Mouse (Mus musculus): ENCODE data around the gene Olfr914. TPM values are rescaled to one million over a fixed set of nuclear protein-coding genes. Genes with fewer than 3 reads are reported as not detected.

The Olfr914 gene
- total RNA-seq (2021) (not detected), polyA plus RNA-seq (2012; rRNA removed) (not detected in 2 replicates)
- long read RNA-seq = 0 reads

DNA sequence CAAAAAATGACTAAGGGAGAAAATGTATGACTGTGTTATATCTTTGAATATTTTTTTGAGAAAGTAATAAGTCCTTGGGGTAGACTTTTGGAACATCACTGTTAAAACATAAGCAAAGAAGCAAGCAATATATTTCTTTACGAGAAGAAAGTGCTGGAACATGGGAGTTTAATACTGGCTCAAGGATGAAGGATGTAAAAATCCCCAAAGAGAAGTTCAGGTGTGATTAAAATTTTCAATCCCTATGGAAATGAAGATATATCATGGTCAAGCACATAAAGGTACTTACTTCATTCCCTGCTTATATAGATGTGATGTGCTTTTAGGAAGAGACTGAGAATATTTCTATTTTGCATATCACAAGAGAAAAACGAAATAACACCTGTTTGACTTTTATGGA lies at the start of gene Olfr914:
TSS of gene Olfr914 (plus strand) at position 301 of the 400 bp plus-strand sequence.
- H3K27ac ChIP-seq = no peak within 1 kb of the TSS
- no peaks in the 10 kb centered on the region for H3K36me3 ChIP-seq (ENCODE audit: control insufficient read depth, insufficient read depth, low read length)
- H3K79me2 ChIP-seq (replicated peaks; ENCODE audit: control insufficient read depth, insufficient read depth, low read length) = no peaks in the 10 kb centered on the region
- intact Hi-C loops (cut with DNase I) = no loop called here
- H3K4me3 ChIP-seq = no peak within 1 kb of the TSS
- TF ChIP-seq EP300 (IDR thresholded peaks at IDR 0.05; ENCODE audit: insufficient read depth, low read depth, low read length) (no peak), CTCF (IDR thresholded peaks at IDR 0.05) (no peak), POLR2A (IDR thresholded peaks at IDR 0.05; ENCODE audit: insufficient read depth, low read depth, low read length) (no peak)
- no peak within 1 kb of the TSS for H3K9ac ChIP-seq (ENCODE audit: low read depth, low read length)
- no peak for DNase-seq
- WGBS = 54% methylated on average over 2 of the region's 2 CpGs
- H3K4me1 ChIP-seq (ENCODE audit: control insufficient read depth, insufficient read depth, low read length) = no peaks in the 10 kb centered on the region
- H3K27me3 ChIP-seq (ENCODE audit: control insufficient read depth, insufficient read depth, low read length) = no peaks in the 10 kb centered on the region

DNA sequence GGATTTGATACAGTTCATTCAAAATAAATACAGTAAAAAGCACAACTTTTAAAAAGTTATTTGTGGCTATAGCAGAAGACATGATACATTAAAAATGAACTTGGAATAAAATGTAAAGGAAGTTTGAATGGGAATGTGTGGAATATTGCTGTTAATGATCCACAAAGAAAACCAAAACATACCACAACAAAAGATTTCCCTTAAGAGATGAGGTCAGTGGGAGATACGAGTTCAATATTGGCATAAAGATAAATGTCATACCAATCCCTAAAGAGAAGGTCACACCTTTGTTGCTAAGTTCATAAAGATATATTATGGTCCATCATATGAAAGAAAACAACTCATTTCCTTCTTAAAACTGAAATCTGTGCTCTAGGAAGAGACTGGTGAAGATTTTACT lies 25.0 kb upstream of the Olfr914 start, which contains the start of gene Olfr912:
TSS of gene Olfr912 (plus strand) at position 301 of the 400 bp plus-strand sequence.
- intact Hi-C loops (cut with DNase I) = no loop called here
- Histone ChIP-seq H3K27me3 (ENCODE audit: control insufficient read depth, insufficient read depth, low read length) (no peaks in the 10 kb centered on the region), H3K79me2 (replicated peaks; ENCODE audit: control insufficient read depth, insufficient read depth, low read length) (no peaks in the 10 kb centered on the region), H3K4me1 (ENCODE audit: control insufficient read depth, insufficient read depth, low read length) (no peaks in the 10 kb centered on the region), H3K9ac (ENCODE audit: low read depth, low read length) (no peak within 1 kb of the TSS), H3K36me3 (ENCODE audit: control insufficient read depth, insufficient read depth, low read length) (no peaks in the 10 kb centered on the region), H3K4me3 (no peak within 1 kb of the TSS), H3K27ac (no peak within 1 kb of the TSS)
- 53% methylated on average over 1 of the region's 1 CpGs for WGBS
- DNase-seq = no peak
- TF ChIP-seq POLR2A (IDR thresholded peaks at IDR 0.05; ENCODE audit: insufficient read depth, low read depth, low read length) (no peak), CTCF (IDR thresholded peaks at IDR 0.05) (no peak), EP300 (IDR thresholded peaks at IDR 0.05; ENCODE audit: insufficient read depth, low read depth, low read length) (no peak)

DNA sequence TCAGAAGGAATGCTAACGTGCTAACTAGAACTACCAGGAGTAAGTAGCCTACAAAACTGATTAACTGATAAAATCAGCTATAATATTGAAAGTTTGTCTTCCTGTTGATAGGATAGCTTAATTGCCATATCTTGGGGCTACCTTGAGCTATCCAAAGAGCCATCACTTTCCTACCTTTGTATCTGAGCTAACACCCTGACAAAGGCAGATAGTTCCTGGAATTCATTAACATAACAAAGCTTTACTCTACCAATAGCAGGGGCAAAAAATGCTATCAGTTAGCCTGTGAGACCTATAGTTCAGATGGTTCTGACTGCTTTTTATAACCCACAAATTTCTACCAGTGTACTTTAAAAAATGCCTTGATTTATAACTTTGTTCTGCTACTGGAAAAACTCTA lies 13.8 kb upstream of the Olfr914 start:
- intact Hi-C loops (cut with DNase I) = no loop called here
- WGBS = 39% methylated on average over 1 of the region's 1 CpGs

DNA sequence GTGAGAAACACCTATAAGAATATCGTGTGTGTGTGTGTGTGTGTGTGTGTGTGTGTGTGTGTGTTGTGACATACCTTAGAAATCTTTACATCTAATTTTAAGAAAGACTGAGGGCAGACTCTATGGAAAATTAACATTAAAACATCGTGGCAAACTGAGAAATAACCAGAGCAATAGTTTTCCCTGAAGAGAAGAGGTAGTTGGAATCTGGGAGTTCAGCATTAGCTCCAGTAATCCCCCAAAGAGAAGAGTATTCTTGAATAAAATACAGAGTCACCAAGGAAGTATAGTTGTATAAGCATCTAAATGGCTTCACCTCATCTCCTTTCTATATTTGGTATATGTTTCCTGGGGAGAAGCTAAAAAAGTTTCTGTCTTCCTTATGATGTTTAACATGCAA lies 12.4 kb upstream of the Olfr914 start, which contains the start of gene Olfr913:
TSS of gene Olfr913 (plus strand) at position 301 of the 400 bp plus-strand sequence.
- H3K9ac ChIP-seq (ENCODE audit: low read depth, low read length) = no peak within 1 kb of the TSS
- H3K4me3 ChIP-seq = no peak within 1 kb of the TSS
- DNase-seq = no peak
- WGBS = 27% methylated on average over 2 of the region's 2 CpGs
- H3K36me3 ChIP-seq (ENCODE audit: control insufficient read depth, insufficient read depth, low read length) = no peaks in the 10 kb centered on the region
- no peak within 1 kb of the TSS for H3K27ac ChIP-seq
- TF ChIP-seq CTCF (IDR thresholded peaks at IDR 0.05) = no peak
- TF ChIP-seq POLR2A (IDR thresholded peaks at IDR 0.05; ENCODE audit: insufficient read depth, low read depth, low read length) = no peak
- no peak for TF ChIP-seq EP300 (IDR thresholded peaks at IDR 0.05; ENCODE audit: insufficient read depth, low read depth, low read length)
- no peaks in the 10 kb centered on the region for H3K27me3 ChIP-seq (ENCODE audit: control insufficient read depth, insufficient read depth, low read length)
- intact Hi-C loops (cut with DNase I) = no loop called here
- no peaks in the 10 kb centered on the region for H3K4me1 ChIP-seq (ENCODE audit: control insufficient read depth, insufficient read depth, low read length)
- H3K79me2 ChIP-seq (replicated peaks; ENCODE audit: control insufficient read depth, insufficient read depth, low read length) = no peaks in the 10 kb centered on the region

More for the DNA sequence above, 13.8 kb upstream of the Olfr914 start:
- Histone ChIP-seq H3K27ac (no peak overlapping the region), H3K4me1 (ENCODE audit: control insufficient read depth, insufficient read depth, low read length) (no peaks in the 10 kb centered on the region), H3K4me3 (no peak overlapping the region), H3K36me3 (ENCODE audit: control insufficient read depth, insufficient read depth, low read length) (no peaks in the 10 kb centered on the region), H3K9ac (ENCODE audit: low read depth, low read length) (no peak overlapping the region), H3K79me2 (replicated peaks; ENCODE audit: control insufficient read depth, insufficient read depth, low read length) (no peaks in the 10 kb centered on the region), H3K27me3 (ENCODE audit: control insufficient read depth, insufficient read depth, low read length) (no peaks in the 10 kb centered on the region)
- TF ChIP-seq POLR2A (IDR thresholded peaks at IDR 0.05; ENCODE audit: insufficient read depth, low read depth, low read length) (no peak), CTCF (IDR thresholded peaks at IDR 0.05) (no peak), EP300 (IDR thresholded peaks at IDR 0.05; ENCODE audit: insufficient read depth, low read depth, low read length) (no peak)
- no peak for DNase-seq

- Histone ChIP-seq H3K36me3 (ENCODE audit: control insufficient read depth, insufficient read depth, low read length) (no peaks in the 10 kb centered on the region), H3K27ac (no peak overlapping the region), H3K4me1 (ENCODE audit: control insufficient read depth, insufficient read depth, low read length) (no peaks in the 10 kb centered on the region), H3K4me3 (no peak overlapping the region), H3K9ac (ENCODE audit: low read depth, low read length) (no peak overlapping the region), H3K79me2 (replicated peaks; ENCODE audit: control insufficient read depth, insufficient read depth, low read length) (no peaks in the 10 kb centered on the region), H3K27me3 (ENCODE audit: control insufficient read depth, insufficient read depth, low read length) (no peaks in the 10 kb centered on the region)
- TF ChIP-seq POLR2A (IDR thresholded peaks at IDR 0.05; ENCODE audit: insufficient read depth, low read depth, low read length) (no peak), EP300 (IDR thresholded peaks at IDR 0.05; ENCODE audit: insufficient read depth, low read depth, low read length) (no peak), CTCF (IDR thresholded peaks at IDR 0.05) (no peak)
- intact Hi-C loops (cut with DNase I) = no loop called here
- 71% methylated on average over 4 of the region's 4 CpGs for WGBS
- DNase-seq = no peak
These were observed 27.5 kb downstream of the Olfr914 start for GRCm38 (mm10) chr9:38632406-38632805.

- intact Hi-C loops (cut with DNase I) = no loop called here
- whole genome bisulfite sequencing = 30% methylated on average over 1 of the region's 1 CpGs
These were observed 54.9 kb downstream of the Olfr914 start, which contains the start of gene Olfr916 for GRCm38 (mm10) chr9:38659775-38660174. Gene Olfr916 (minus strand): TSS chr9:38659875.

More at GRCm38 (mm10) chr9:38659775-38660174, 54.9 kb downstream of the Olfr914 start, which contains the start of gene Olfr916:
- TF ChIP-seq CTCF (IDR thresholded peaks at IDR 0.05) = no peak
- TF ChIP-seq EP300 (IDR thresholded peaks at IDR 0.05; ENCODE audit: insufficient read depth, low read depth, low read length) = no peak
- no peak for TF ChIP-seq POLR2A (IDR thresholded peaks at IDR 0.05; ENCODE audit: insufficient read depth, low read depth, low read length)
- Histone ChIP-seq H3K4me3 (no peak within 1 kb of the TSS), H3K27ac (no peak within 1 kb of the TSS), H3K9ac (ENCODE audit: low read depth, low read length) (no peak within 1 kb of the TSS), H3K36me3 (ENCODE audit: control insufficient read depth, insufficient read depth, low read length) (no peaks in the 10 kb centered on the region), H3K27me3 (ENCODE audit: control insufficient read depth, insufficient read depth, low read length) (no peaks in the 10 kb centered on the region), H3K4me1 (ENCODE audit: control insufficient read depth, insufficient read depth, low read length) (no peaks in the 10 kb centered on the region), H3K79me2 (replicated peaks; ENCODE audit: control insufficient read depth, insufficient read depth, low read length) (no peaks in the 10 kb centered on the region)
- no peak for DNase-seq

Other genes with a start within 250 kb of the Olfr914 start
- gene Olfr250, start 238.2 kb upstream of the Olfr914 start, total RNA-seq (2021) = not detected
- not detected in 2 replicates for gene Olfr250, start 238.2 kb upstream of the Olfr914 start, polyA plus RNA-seq (2012; rRNA removed)
- not detected for gene Olfr251, start 228.0 kb upstream of the Olfr914 start, total RNA-seq (2021)
- gene Olfr251, start 228.0 kb upstream of the Olfr914 start, polyA plus RNA-seq (2012; rRNA removed) = not detected in 2 replicates
- not detected for gene Olfr147, start 203.4 kb upstream of the Olfr914 start, total RNA-seq (2021)
- gene Olfr147, start 203.4 kb upstream of the Olfr914 start, polyA plus RNA-seq (2012; rRNA removed) = not detected in 2 replicates
- gene Olfr901, start 175.6 kb upstream of the Olfr914 start, total RNA-seq (2021) = not detected
- gene Olfr901, start 175.6 kb upstream of the Olfr914 start, polyA plus RNA-seq (2012; rRNA removed) = not detected in 2 replicates
- gene Olfr902, start 157.4 kb upstream of the Olfr914 start, total RNA-seq (2021) = not detected
- gene Olfr902, start 157.4 kb upstream of the Olfr914 start, polyA plus RNA-seq (2012; rRNA removed) = not detected in 2 replicates
- gene Olfr904, start 142.0 kb upstream of the Olfr914 start, total RNA-seq (2021) = not detected
- gene Olfr904, start 142.0 kb upstream of the Olfr914 start, polyA plus RNA-seq (2012; rRNA removed) = not detected in 2 replicates
- gene Olfr905, start 134.0 kb upstream of the Olfr914 start, total RNA-seq (2021) = not detected
- gene Olfr905, start 134.0 kb upstream of the Olfr914 start, polyA plus RNA-seq (2012; rRNA removed) = not detected in 2 replicates
- gene Olfr906, start 118.0 kb upstream of the Olfr914 start, total RNA-seq (2021) = not detected
- not detected in 2 replicates for gene Olfr906, start 118.0 kb upstream of the Olfr914 start, polyA plus RNA-seq (2012; rRNA removed)
- not detected for gene Olfr907, start 109.3 kb upstream of the Olfr914 start, total RNA-seq (2021)
- not detected in 2 replicates for gene Olfr907, start 109.3 kb upstream of the Olfr914 start, polyA plus RNA-seq (2012; rRNA removed)
- not detected for gene Olfr911-ps1, start 83.5 kb upstream of the Olfr914 start, total RNA-seq (2021)
- not detected in 2 replicates for gene Olfr911-ps1, start 83.5 kb upstream of the Olfr914 start, polyA plus RNA-seq (2012; rRNA removed)
- not detected for gene Olfr910, start 67.3 kb upstream of the Olfr914 start, total RNA-seq (2021)
- not detected in 2 replicates for gene Olfr910, start 67.3 kb upstream of the Olfr914 start, polyA plus RNA-seq (2012; rRNA removed)
- not detected for gene Olfr912, start 24.9 kb upstream of the Olfr914 start, total RNA-seq (2021)
- not detected in 2 replicates for gene Olfr912, start 24.9 kb upstream of the Olfr914 start, polyA plus RNA-seq (2012; rRNA removed)
- not detected for gene Olfr913, start 12.3 kb upstream of the Olfr914 start, total RNA-seq (2021)
- not detected in 2 replicates for gene Olfr913, start 12.3 kb upstream of the Olfr914 start, polyA plus RNA-seq (2012; rRNA removed)
- not detected for gene Olfr916, start 54.8 kb downstream of the Olfr914 start, total RNA-seq (2021)
- gene Olfr916, start 54.8 kb downstream of the Olfr914 start, polyA plus RNA-seq (2012; rRNA removed) = not detected in 2 replicates
- gene Olfr917, start 60.7 kb downstream of the Olfr914 start, total RNA-seq (2021) = not detected
- gene Olfr917, start 60.7 kb downstream of the Olfr914 start, polyA plus RNA-seq (2012; rRNA removed) = not detected in 2 replicates
- not detected for gene Olfr918, start 69.5 kb downstream of the Olfr914 start, total RNA-seq (2021)
- gene Olfr918, start 69.5 kb downstream of the Olfr914 start, polyA plus RNA-seq (2012; rRNA removed) = not detected in 2 replicates
- not detected for gene Olfr919, start 98.6 kb downstream of the Olfr914 start, total RNA-seq (2021)
- not detected in 2 replicates for gene Olfr919, start 98.6 kb downstream of the Olfr914 start, polyA plus RNA-seq (2012; rRNA removed)
- gene Vwa5a, start 113.2 kb downstream of the Olfr914 start, total RNA-seq (2021) = 10 to 100 TPM; 24.8 to 31.6 TPM
- 13.3 and 27.1 TPM in 2 replicates for gene Vwa5a, start 113.2 kb downstream of the Olfr914 start, polyA plus RNA-seq (2012; rRNA removed)
- under 1 TPM in 1 of 2 experiments, not detected in 1; 0.05 TPM for gene Olfr920, start 147.2 kb downstream of the Olfr914 start, total RNA-seq (2021)
- gene Olfr920, start 147.2 kb downstream of the Olfr914 start, polyA plus RNA-seq (2012; rRNA removed) = 0.06 and 0.12 TPM in 2 replicates
- not detected for gene Olfr921, start 168.0 kb downstream of the Olfr914 start, total RNA-seq (2021)
- gene Olfr921, start 168.0 kb downstream of the Olfr914 start, polyA plus RNA-seq (2012; rRNA removed) = not detected in 2 replicates
- gene Olfr922, start 209.5 kb downstream of the Olfr914 start, total RNA-seq (2021) = not detected
- not detected in 2 replicates for gene Olfr922, start 209.5 kb downstream of the Olfr914 start, polyA plus RNA-seq (2012; rRNA removed)
- not detected for gene Olfr923, start 221.4 kb downstream of the Olfr914 start, total RNA-seq (2021)
- gene Olfr923, start 221.4 kb downstream of the Olfr914 start, polyA plus RNA-seq (2012; rRNA removed) = not detected in 2 replicates
- gene Olfr924, start 239.3 kb downstream of the Olfr914 start, total RNA-seq (2021) = not detected
- not detected in 2 replicates for gene Olfr924, start 239.3 kb downstream of the Olfr914 start, polyA plus RNA-seq (2012; rRNA removed)
- gene Olfr26, start 250.0 kb downstream of the Olfr914 start, total RNA-seq (2021) = not detected
- 0.18 TPM in 1 of 2 replicates, not detected in the other for gene Olfr26, start 250.0 kb downstream of the Olfr914 start, polyA plus RNA-seq (2012; rRNA removed)

Measured in heart, adult 2 months (tissue).